Comparison of ENCODE assay signal across 11 mouse cellular contexts in the genomic region with DNA sequence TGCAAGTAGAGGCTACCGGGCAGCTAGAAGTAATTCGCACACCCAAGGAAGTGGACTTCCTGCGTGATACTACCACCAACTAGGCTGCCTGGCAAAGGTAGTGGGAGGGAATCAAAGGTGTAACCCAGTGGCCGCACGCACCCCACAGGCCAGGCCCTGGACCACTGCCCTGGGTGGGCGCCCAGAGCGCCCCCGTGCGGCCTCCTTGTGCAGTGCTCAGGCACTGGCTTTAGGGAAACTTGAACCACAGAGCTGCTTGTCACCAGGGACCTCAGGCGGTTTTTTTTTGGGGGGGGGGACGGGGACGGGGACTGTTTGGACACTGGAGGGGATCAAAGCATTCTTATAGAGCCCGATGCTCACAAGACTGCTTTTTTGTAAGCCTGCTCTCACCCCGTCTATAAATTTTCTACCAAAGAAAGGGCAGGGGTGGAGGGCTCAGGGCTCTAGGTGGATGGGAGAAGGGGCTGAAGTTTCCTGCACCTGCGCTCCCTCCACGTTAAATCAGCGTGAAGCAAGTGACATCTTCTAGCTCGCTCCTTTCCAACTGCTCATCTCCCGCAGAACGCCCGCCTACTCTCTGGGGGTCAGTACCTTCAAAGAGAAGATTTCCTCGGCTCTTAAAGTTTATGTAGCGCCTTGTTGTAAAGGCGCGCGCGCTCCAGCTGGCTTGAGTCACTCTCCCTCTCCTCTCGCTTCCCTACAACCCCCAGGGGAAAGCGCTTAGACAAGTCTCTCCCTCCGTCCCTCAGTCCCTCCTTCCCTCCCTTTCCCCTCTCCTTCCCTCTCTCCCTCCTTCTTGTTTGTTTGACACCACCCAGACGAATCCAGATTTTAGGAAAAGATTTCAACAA. TPM values are rescaled to one million over a fixed set of nuclear protein-coding genes. Genes with fewer than 3 reads are reported as not detected.
A peak's percentile ranks its signal among the peaks of the same experiment; 100 is the strongest.
DNase-seq lines count a peak whose midpoint lies in the region; ATAC-seq lines count a peak whose summit lies in the region.
"Had no signal": no experiment of that assay in that cellular context is flagged by ENCODE, and none has a peak within 500 bp of the region (broad histone marks: within the 10 kb centered on the region; RNA-seq: fewer than 3 reads in every experiment).

No protein-coding gene starts in this region.

- ATAC-seq in midbrain, embryonic 15.5 days (replicated peaks) = no peak
- ATAC-seq: forebrain, embryonic 13.5 days had no signal

- peak overlapping the region; percentile 42 for H3K4me3 ChIP-seq in heart, embryonic 10.5 days
- peak overlapping the region; percentile 40 for H3K4me3 ChIP-seq in midbrain, embryonic 10.5 days
- H3K4me3 ChIP-seq in midbrain, embryonic 15.5 days = no peak overlapping the region
- peak overlapping the region; percentile 5; the same call in 1 of the 2 replicates for H3K4me3 ChIP-seq in limb, embryonic 10.5 days
- H3K4me3 ChIP-seq: forebrain, embryonic 13.5 days had no signal

- no peak for DNase-seq in heart, embryonic 10.5 days (ENCODE audit: low spot score)
- DNase-seq in heart, postnatal 14 days = no peak
- DNase-seq in midbrain, embryonic 10.5 days (ENCODE audit: low spot score) = peak; percentile 53
- peak; percentile 58 for DNase-seq in limb, embryonic 10.5 days (ENCODE audit: low spot score)
- peak; percentile 51 for DNase-seq in testis, postnatal 10 days (ENCODE audit: low spot score)
- DNase-seq in spleen, postnatal 10 days (ENCODE audit: low spot score in 2 of 2) = no peak
- no peak for DNase-seq in frontal cortex, postnatal 36 days (ENCODE audit: low spot score in 2 of 2)

- 2% methylated on average over 31 of the region's 31 CpGs for WGBS in heart, embryonic 10.5 days
- WGBS in midbrain, embryonic 10.5 days = 1% methylated on average over 31 of the region's 31 CpGs
- 2% methylated on average over 31 of the region's 31 CpGs for WGBS in midbrain, embryonic 15.5 days
- 3% methylated on average over 31 of the region's 31 CpGs for WGBS in limb, embryonic 10.5 days

- peaks cover 12% of the 10 kb centered on the region for H3K4me1 ChIP-seq in heart, embryonic 10.5 days
- H3K4me1 ChIP-seq in midbrain, embryonic 10.5 days = peaks cover 12% of the 10 kb centered on the region
- peaks cover 5% of the 10 kb centered on the region; the same call in 1 of the 2 replicates for H3K4me1 ChIP-seq in midbrain, embryonic 15.5 days
- H3K4me1 ChIP-seq in limb, embryonic 10.5 days = peaks cover 23% of the 10 kb centered on the region
- H3K4me1 ChIP-seq: forebrain, embryonic 13.5 days had no signal

- H3K27ac ChIP-seq in heart, embryonic 10.5 days = no peak overlapping the region
- no peak overlapping the region for H3K27ac ChIP-seq in midbrain, embryonic 10.5 days (replicated peaks)
- H3K27ac ChIP-seq in midbrain, embryonic 15.5 days = no peak overlapping the region
- no peak overlapping the region for H3K27ac ChIP-seq in limb, embryonic 10.5 days
- H3K27ac ChIP-seq: forebrain, embryonic 13.5 days had no signal

- no peaks in the 10 kb centered on the region for H3K9me3 ChIP-seq in heart, embryonic 10.5 days
- H3K9me3 ChIP-seq in midbrain, embryonic 10.5 days (replicated peaks) = no peaks in the 10 kb centered on the region
- no peaks in the 10 kb centered on the region for H3K9me3 ChIP-seq in midbrain, embryonic 15.5 days
- H3K9me3 ChIP-seq in limb, embryonic 10.5 days (replicated peaks) = no peaks in the 10 kb centered on the region
- H3K9me3 ChIP-seq: forebrain, embryonic 13.5 days had no signal

- H3K9ac ChIP-seq in midbrain, embryonic 15.5 days = no peak overlapping the region
- H3K9ac ChIP-seq: forebrain, embryonic 13.5 days had no signal

- H3K4me2 ChIP-seq in midbrain, embryonic 15.5 days = no peak overlapping the region
- H3K4me2 ChIP-seq: forebrain, embryonic 13.5 days had no signal

- peaks cover 72% of the 10 kb centered on the region for H3K27me3 ChIP-seq in heart, embryonic 10.5 days (ENCODE audit: insufficient read depth, poor library complexity, severe bottlenecking)
- H3K27me3 ChIP-seq in midbrain, embryonic 10.5 days (ENCODE audit: low read depth, poor library complexity, severe bottlenecking) = peaks cover 73% of the 10 kb centered on the region
- H3K27me3 ChIP-seq in midbrain, embryonic 15.5 days (replicated peaks) = peaks cover 71% of the 10 kb centered on the region
- H3K27me3 ChIP-seq in limb, embryonic 10.5 days (ENCODE audit: low read depth, poor library complexity, severe bottlenecking) = peaks cover 72% of the 10 kb centered on the region
- H3K27me3 ChIP-seq: CH12.LX had no signal

- H3K36me3 ChIP-seq in heart, embryonic 10.5 days = no peaks in the 10 kb centered on the region
- no peaks in the 10 kb centered on the region for H3K36me3 ChIP-seq in midbrain, embryonic 10.5 days
- no peaks in the 10 kb centered on the region for H3K36me3 ChIP-seq in midbrain, embryonic 15.5 days (replicated peaks)
- no peaks in the 10 kb centered on the region for H3K36me3 ChIP-seq in limb, embryonic 10.5 days

- intact Hi-C loops in heart, postnatal 14 days (cut with DNase I) = no loop called here

RNA-seq across cellular contexts. Expression of a gene that starts 6.5 kb away (rescaled TPM):
- 0.44 and 1.7 TPM in 2 replicates for polyA plus RNA-seq in heart, embryonic 10.5 days (2016; fragmentation: Nextera tagmentation; extraction: Ambion mirVana)
- under 1 TPM; 0.19 to 0.44 TPM for total RNA-seq in heart, postnatal 14 days (2021)
- 0.05 and 0.16 TPM in 2 replicates for polyA plus RNA-seq in midbrain, embryonic 10.5 days (2016; fragmentation: Nextera tagmentation; extraction: Ambion mirVana)
- polyA plus RNA-seq in midbrain, embryonic 15.5 days (2015; fragmentation: Nextera tagmentation; extraction: Ambion mirVana) = 0.06 TPM in 1 of 2 replicates, not detected in the other
- 2.6 and 5.6 TPM in 2 replicates for polyA plus RNA-seq in limb, embryonic 10.5 days (2016; fragmentation: Nextera tagmentation; extraction: Ambion mirVana)
- total RNA-seq: CH12.LX had no signal

RNA-seq across cellular contexts. Expression of a gene that starts 55.6 kb away (rescaled TPM):
- polyA plus RNA-seq in heart, embryonic 10.5 days (2016; fragmentation: Nextera tagmentation; extraction: Ambion mirVana) = not detected in 2 replicates
- not detected for total RNA-seq in heart, postnatal 14 days (2021)
- 0.39 and 2.1 TPM in 2 replicates for polyA plus RNA-seq in midbrain, embryonic 10.5 days (2016; fragmentation: Nextera tagmentation; extraction: Ambion mirVana)
- 0.22 and 0.32 TPM in 2 replicates for polyA plus RNA-seq in midbrain, embryonic 15.5 days (2015; fragmentation: Nextera tagmentation; extraction: Ambion mirVana)
- 0.10 and 0.26 TPM in 2 replicates for polyA plus RNA-seq in limb, embryonic 10.5 days (2016; fragmentation: Nextera tagmentation; extraction: Ambion mirVana)
- total RNA-seq: CH12.LX; left cerebral cortex, postnatal 14 days had no signal

Comparison
In these comparisons a context has a peak if more than half of its experiments do, and no peak if none do; other contexts are left out.
1. DNase-seq: peak in midbrain, embryonic 10.5 days (single experiment), limb, embryonic 10.5 days (single experiment) and testis, postnatal 10 days (single experiment); none in heart, embryonic 10.5 days (single experiment), heart, postnatal 14 days (0 of 2), spleen, postnatal 10 days (0 of 2) and frontal cortex, postnatal 36 days (0 of 2).